Comparison of ENCODE assay signal across 8 mouse cellular contexts in the genomic region with DNA sequence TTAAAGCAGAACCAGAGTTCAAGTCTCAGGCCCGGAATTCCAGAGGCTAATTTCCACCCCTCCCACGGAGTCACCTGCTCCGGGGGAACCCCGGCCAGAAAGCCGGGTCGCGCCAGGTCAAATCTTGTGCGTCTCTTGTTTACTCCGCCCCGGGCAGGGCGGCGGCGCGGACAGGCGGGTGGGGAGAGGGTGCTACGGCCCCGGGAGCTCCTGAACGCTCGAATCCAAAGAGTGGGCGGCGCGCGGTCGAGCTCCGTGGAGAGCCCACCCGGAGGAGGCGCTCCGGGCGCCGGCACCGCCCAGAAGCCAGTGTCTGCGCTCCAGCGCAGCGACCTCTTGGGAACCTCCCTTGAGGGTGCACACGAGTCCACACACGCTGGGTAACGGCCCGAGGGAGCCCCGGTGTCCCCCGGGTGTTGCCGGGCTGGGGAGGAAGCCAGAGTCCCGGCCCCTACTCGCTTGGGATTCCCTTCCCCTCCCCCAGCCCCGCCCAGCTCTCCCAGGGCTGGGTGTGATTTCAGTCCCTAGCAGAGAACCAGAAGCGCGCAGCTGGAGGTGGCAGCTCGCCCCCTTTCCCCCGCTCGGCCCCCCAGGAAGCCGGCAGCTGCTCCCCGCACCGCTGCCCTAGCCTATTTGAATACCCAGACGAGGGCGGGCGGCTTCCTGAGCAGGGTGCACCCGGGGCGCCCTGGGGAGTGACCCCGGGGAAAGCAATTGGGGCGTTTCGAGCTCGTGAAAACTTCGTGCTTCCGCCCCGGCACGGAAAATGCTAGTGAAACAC. TPM values are rescaled to one million over a fixed set of nuclear protein-coding genes. Genes with fewer than 3 reads are reported as not detected.
DNase-seq lines count a peak whose midpoint lies in the region.

No protein-coding gene starts in this region.

- peak overlapping the region; percentile 98 for H3K4me3 ChIP-seq in megakaryocyte, embryonic 14.5 days (replicated peaks)

- peaks cover 21% of the 10 kb centered on the region for H3K4me1 ChIP-seq in megakaryocyte, embryonic 14.5 days

- H3K9me3 ChIP-seq in megakaryocyte, embryonic 14.5 days = no peaks in the 10 kb centered on the region

- DNase-seq in T-cell, adult 2 months (ENCODE audit: low spot score) = peak; percentile 89
- peak; percentile 67 to 77 for DNase-seq in cerebellum, postnatal 36 days
- DNase-seq in gastrocnemius, postnatal 10 days = peak; percentile 93
- peak; percentile 91 for DNase-seq in induced T-regulatory cell, adult 2 months (ENCODE audit: low read depth)
- DNase-seq in left cerebral cortex, postnatal 10 days (ENCODE audit: extremely low spot score in 1 of 2, low spot score in 2 of 2) = peak; percentile 68 to 90
- peak; percentile 80 for DNase-seq in right cerebral cortex, adult 18-20 months
- peak; percentile 88 for DNase-seq in urinary bladder, adult 2 months (ENCODE audit: low spot score)

- intact Hi-C loops in left cerebral cortex, postnatal 10 days (cut with DNase I) = loop anchor here (5.0 kb wide), 7 partner anchors 83 to 428 kb away; partner anchors contain the start of gene Aig1

- H3K36me3 ChIP-seq in megakaryocyte, embryonic 14.5 days (replicated peaks; ENCODE audit: low read length) = no peaks in the 10 kb centered on the region

- H3K27me3 ChIP-seq in megakaryocyte, embryonic 14.5 days (replicated peaks) = no peaks in the 10 kb centered on the region

RNA-seq across cellular contexts. Expression of gene Hivep2, which starts 1.2 kb away (rescaled TPM):
- total RNA-seq in gastrocnemius, postnatal 10 days (2021) = 10 to 100 TPM; 53.4 to 64.4 TPM
- total RNA-seq in left cerebral cortex, postnatal 10 days (2021) = 100 to 1,000 TPM; 277 to 292 TPM
- 0.47 and 0.75 TPM in 2 replicates for polyA plus RNA-seq in megakaryocyte, embryonic 14.5 days (2012; ENCODE audit: insufficient read depth, low replicate concordance)
- polyA plus RNA-seq in urinary bladder, adult 2 months (2012; rRNA removed) = 14.4 and 18.4 TPM in 2 replicates

Comparison
In these comparisons a context has a peak if more than half of its experiments do, and no peak if none do; other contexts are left out.
1. Peak in every context shown above with its lines: DNase-seq and H3K4me3 ChIP-seq.
2. RNA of gene Hivep2, which starts 1.2 kb away (total RNA-seq): 277 to 292 TPM in left cerebral cortex, postnatal 10 days; 53.4 to 64.4 TPM in gastrocnemius, postnatal 10 days; every median in the first group is over 4 times any median in the second.